Mouse (Mus musculus) MEL (cell line): ENCODE data around the gene Rtel1. TPM values are rescaled to one million over a fixed set of nuclear protein-coding genes. Genes with fewer than 3 reads are reported as not detected.

Source experiments
- DNase-seq: peaks from one replicate; pipeline ENCODE4 v3.0.0; 2011; ENCODE audit warnings: low read depth, low spot score
- H3K27ac ChIP-seq: 2 replicates; pipeline ENCODE4 v1.5.1; 2012; ENCODE audit warnings: low read depth, mild to moderate bottlenecking, control low read depth, low read length, moderate library complexity; ENCODE audit not compliant: control insufficient read depth
- H3K27me3 ChIP-seq, 2 experiments: fragments of 150-350 bp in 1 of 2; sonication (generic) in 1 of 2; 2 replicates each; pipeline ENCODE4 v1.6.1; 2012; ENCODE audit warnings: low read length in 2 of 2, mild to moderate bottlenecking in 2 of 2, improper control_type of control experiment in 1 of 2, moderate library complexity in 1 of 2; ENCODE audit not compliant: insufficient read depth in 2 of 2, control insufficient read depth in 1 of 2
- H3K36me3 ChIP-seq, 2 experiments: 2 replicates each; pipeline ENCODE4 v1.6.1; 2012 to 2014; ENCODE audit warnings: low read length in 2 of 2, improper control_type of control experiment in 1 of 2, inconsistent platforms in 1 of 2, mild to moderate bottlenecking in 1 of 2; ENCODE audit not compliant: insufficient read depth in 2 of 2, control insufficient read depth in 1 of 2
- H3K4me1 ChIP-seq, 2 experiments: fragments of 150-350 bp in 1 of 2; sonication (generic) in 1 of 2; 2 replicates each; pipeline ENCODE4 v1.6.1; 2012; ENCODE audit warnings: low read length in 2 of 2, improper control_type of control experiment in 1 of 2, mild to moderate bottlenecking in 1 of 2; ENCODE audit not compliant: insufficient read depth in 2 of 2, control insufficient read depth in 1 of 2
- H3K4me3 ChIP-seq, 2 experiments: fragments of 150-350 bp in 1 of 2; sonication (generic) in 1 of 2; 2 replicates each; pipeline ENCODE4 v1.5.1; 2012; ENCODE audit warnings: low read depth in 2 of 2, low read length in 2 of 2, mild to moderate bottlenecking in 2 of 2, moderate library complexity in 2 of 2, control low read depth in 1 of 2, improper control_type of control experiment in 1 of 2; ENCODE audit not compliant: control insufficient read depth in 1 of 2, insufficient read depth in 1 of 2
- H3K79me2 ChIP-seq: 2 replicates; pipeline ENCODE4 v1.6.1; 2012; ENCODE audit warnings: mild to moderate bottlenecking, low read length, moderate library complexity; ENCODE audit not compliant: control insufficient read depth, poor library complexity, insufficient read depth
- H3K9ac ChIP-seq: 2 replicates; pipeline ENCODE4 v1.6.1; 2012; ENCODE audit warnings: low read depth, mild to moderate bottlenecking, control low read depth, low read length, moderate library complexity; ENCODE audit not compliant: control insufficient read depth, poor library complexity, severe bottlenecking
- H3K9me3 ChIP-seq: fragments of 150-350 bp; sonication (generic); replicated peaks from 2 replicates; pipeline ENCODE4 v1.6.1; 2012; ENCODE audit warnings: mild to moderate bottlenecking, low read length, improper control_type of control experiment, moderate library complexity; ENCODE audit not compliant: insufficient read depth
- BHLHE40 ChIP-seq: IDR thresholded peaks from 2 replicates; pipeline ENCODE4 v1.6.1; 2012; ENCODE audit warnings: low read depth, mild to moderate bottlenecking, inconsistent platforms, low read length, improper control_type of control experiment, borderline replicate concordance
- E2F4 ChIP-seq: IDR thresholded peaks from 2 replicates; pipeline ENCODE4 v1.6.1; 2011; ENCODE audit warnings: low read depth, low read length, improper control_type of control experiment, borderline replicate concordance
- ELF1 ChIP-seq: IDR thresholded peaks from 2 replicates; pipeline ENCODE4 v1.6.1; 2014; ENCODE audit warnings: low read depth, mild to moderate bottlenecking, inconsistent platforms, low read length, improper control_type of control experiment, moderate library complexity
- EP300 ChIP-seq, 2 experiments: IDR thresholded peaks; 2 replicates each; pipeline ENCODE4 v1.6.1; 2011; ENCODE audit warnings: improper control_type of control experiment in 2 of 2, low read length in 2 of 2, low read depth in 1 of 2, mild to moderate bottlenecking in 1 of 2
- GABPA ChIP-seq: IDR thresholded peaks from 2 replicates; pipeline ENCODE4 v1.6.1; 2012; ENCODE audit warnings: low read depth, mild to moderate bottlenecking, inconsistent platforms, low read length, improper control_type of control experiment, moderate library complexity
- GATA1 ChIP-seq: IDR thresholded peaks from 2 replicates; pipeline ENCODE4 v1.6.1; 2011; ENCODE audit warnings: low read depth, low read length, improper control_type of control experiment
- HCFC1 ChIP-seq: IDR thresholded peaks from 2 replicates; pipeline ENCODE4 v1.6.1; 2012; ENCODE audit warnings: low read depth, mild to moderate bottlenecking, inconsistent platforms, low read length, improper control_type of control experiment, moderate library complexity
- JUND ChIP-seq: IDR thresholded peaks from 2 replicates; pipeline ENCODE4 v1.6.1; 2011; ENCODE audit warnings: low read depth, mild to moderate bottlenecking, improper control_type of control experiment, low read length
- KAT2A ChIP-seq: conservative IDR thresholded peaks from 2 replicates; pipeline ENCODE4 v1.6.1; 2012; ENCODE audit warnings: low read depth, low read length, improper control_type of control experiment, inconsistent platforms
- MAFK ChIP-seq: IDR thresholded peaks from 2 replicates; pipeline ENCODE4 v1.6.1; 2011; ENCODE audit warnings: low read depth, mild to moderate bottlenecking, low read length, improper control_type of control experiment, borderline replicate concordance
- MAX ChIP-seq: IDR thresholded peaks from 2 replicates; pipeline ENCODE4 v1.6.1; 2011; ENCODE audit warnings: low read length, improper control_type of control experiment
- MAZ ChIP-seq: IDR thresholded peaks from 2 replicates; pipeline ENCODE4 v1.6.1; 2012; ENCODE audit warnings: low read depth, mild to moderate bottlenecking, inconsistent platforms, low read length, improper control_type of control experiment
- MEF2A ChIP-seq: IDR thresholded peaks from 2 replicates; pipeline ENCODE4 v1.6.1; 2014; ENCODE audit warnings: low read depth, mild to moderate bottlenecking, inconsistent platforms, low read length, improper control_type of control experiment; ENCODE audit not compliant: poor library complexity, insufficient replicate concordance, severe bottlenecking; ENCODE audit errors: extremely low read depth
- MXI1 ChIP-seq: IDR thresholded peaks from 2 replicates; pipeline ENCODE4 v1.6.1; 2011; ENCODE audit warnings: mild to moderate bottlenecking, low read depth, low read length, improper control_type of control experiment
- MYB ChIP-seq: IDR thresholded peaks from 2 replicates; pipeline ENCODE4 v1.6.1; 2011; ENCODE audit warnings: mild to moderate bottlenecking, low read depth, low read length, improper control_type of control experiment
- MYC ChIP-seq: IDR thresholded peaks from 2 replicates; pipeline ENCODE4 v1.6.1; 2011; ENCODE audit warnings: low read depth, mild to moderate bottlenecking, low read length, improper control_type of control experiment, moderate library complexity
- POLR2A ChIP-seq, 2 experiments: IDR thresholded peaks; 2 replicates each; pipeline ENCODE4 v1.6.1; 2011 to 2012; ENCODE audit warnings: low read length in 2 of 2, mild to moderate bottlenecking in 2 of 2, control low read depth in 1 of 2, improper control_type of control experiment in 1 of 2, low read depth in 1 of 2, moderate library complexity in 1 of 2; ENCODE audit not compliant: control insufficient read depth in 1 of 2, insufficient read depth in 1 of 2, poor library complexity in 1 of 2
- RAD21 ChIP-seq: IDR thresholded peaks from 2 replicates; pipeline ENCODE4 v1.6.1; 2011; ENCODE audit warnings: mild to moderate bottlenecking, low read depth, low read length, improper control_type of control experiment
- RCOR1 ChIP-seq: IDR thresholded peaks from 2 replicates; pipeline ENCODE4 v1.6.1; 2012; ENCODE audit warnings: low read depth, mild to moderate bottlenecking, inconsistent platforms, low read length, improper control_type of control experiment
- SIN3A ChIP-seq: IDR thresholded peaks from 2 replicates; pipeline ENCODE4 v1.6.1; 2012; ENCODE audit warnings: low read length, improper control_type of control experiment, inconsistent platforms
- SMC3 ChIP-seq: IDR thresholded peaks from 2 replicates; pipeline ENCODE4 v1.6.1; 2011; ENCODE audit warnings: low read depth, low read length, improper control_type of control experiment
- TBP ChIP-seq: IDR thresholded peaks from 2 replicates; pipeline ENCODE4 v1.8.0; 2011; ENCODE audit warnings: low read depth, low read length, improper control_type of control experiment
- TCF12 ChIP-seq: IDR thresholded peaks from 2 replicates; pipeline ENCODE4 v1.6.1; 2014; ENCODE audit warnings: low read depth, mild to moderate bottlenecking, inconsistent platforms, low read length, improper control_type of control experiment, moderate library complexity
- USF2 ChIP-seq, 2 experiments: IDR thresholded peaks; 2 replicates each; pipeline ENCODE4 v1.6.1; 2011 to 2012; ENCODE audit warnings: improper control_type of control experiment in 2 of 2, low read length in 2 of 2, borderline replicate concordance in 1 of 2, inconsistent platforms in 1 of 2, low read depth in 1 of 2, mild to moderate bottlenecking in 1 of 2; ENCODE audit not compliant: insufficient read depth in 1 of 2
- ZC3H11A ChIP-seq: IDR thresholded peaks from 2 replicates; pipeline ENCODE4 v1.6.1; 2012; ENCODE audit warnings: low read depth, mild to moderate bottlenecking, inconsistent platforms, low read length, improper control_type of control experiment
- ZMIZ1 ChIP-seq: IDR thresholded peaks from 2 replicates; pipeline ENCODE4 v1.6.1; 2012; ENCODE audit warnings: low read depth, mild to moderate bottlenecking, inconsistent platforms, low read length, improper control_type of control experiment, moderate library complexity
- ZNF384 ChIP-seq: IDR thresholded peaks from 2 replicates; pipeline ENCODE4 v1.6.1; 2012; ENCODE audit warnings: low read depth, mild to moderate bottlenecking, inconsistent platforms, low read length, improper control_type of control experiment
- polyA plus RNA-seq, 2 experiments: library from polyadenylated mRNA; stranded (reverse) in 1 of 2; unstranded in 1 of 2; fragments of >175 nt in 1 of 2; fragments of >200 nt in 1 of 2; gene quantifications; 2 replicates each; pipeline versions ENCODE4 v1.2.1 to v1.2.4; 2012; ENCODE audit warnings: low replicate concordance in 2 of 2, low read depth in 1 of 2; ENCODE audit not compliant: insufficient read length in 2 of 2, insufficient read depth in 1 of 2, missing spikeins in 1 of 2
- total RNA-seq: library from RNA; depleted of rRNA; stranded (reverse); fragments of 300-350 nt; gene quantifications from 2 replicates; pipeline ENCODE4 v1.2.3, GENCODE M21; 2012

The Rtel1 gene
- total and polyA plus RNA-seq, 3 experiments, result 54.2 to 87.0 TPM; not detected in 1

DNA sequence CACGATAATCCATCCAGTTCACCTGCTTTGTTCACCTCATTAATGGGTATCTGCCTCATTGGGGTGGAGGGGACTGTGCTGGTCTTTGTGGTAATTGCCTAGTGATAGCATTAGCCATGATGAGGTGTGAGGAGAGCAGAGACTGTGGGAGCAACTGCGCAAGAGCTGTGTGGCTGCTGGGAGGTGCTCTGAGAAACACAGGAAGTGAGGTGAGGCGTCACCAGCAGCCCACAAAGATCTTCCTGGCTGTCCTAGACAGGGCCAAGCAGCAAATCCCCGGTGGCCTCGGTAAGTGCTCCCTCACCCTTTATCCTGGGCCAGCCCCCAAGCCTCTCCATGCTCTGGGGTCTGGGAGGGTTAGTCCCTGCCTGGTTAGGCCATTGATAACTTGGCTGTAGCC is 61.6 kb downstream of the Rtel1 start:
- H3K4me3 ChIP-seq, result no peak overlapping the region
- TF ChIP-seq TBP (no peak), MAX (no peak), EP300 (IDR thresholded peaks at IDR 0.05; ENCODE audit: low read depth in 1 of 2, low read length in 2 of 2) (no peak), BHLHE40 (no peak), SIN3A (no peak), MYB (no peak), E2F4 (no peak), RAD21 (no peak), RCOR1 (no peak), MAZ (no peak), POLR2A (IDR thresholded peaks at IDR 0.05; ENCODE audit: control insufficient read depth in 1 of 2, insufficient read depth in 1 of 2, low read depth in 1 of 2, low read length in 2 of 2, poor library complexity in 1 of 2) (no peak), JUND (no peak), ZC3H11A (no peak), GATA1 (no peak), USF2 (IDR thresholded peaks at IDR 0.05; ENCODE audit: borderline replicate concordance in 1 of 2, insufficient read depth in 1 of 2, low read depth in 1 of 2, low read length in 2 of 2) (no peak)
- no peak overlapping the region for H3K27ac ChIP-seq
- H3K27me3 ChIP-seq, result no peaks in the 10 kb centered on the region
- H3K9ac ChIP-seq, result no peak overlapping the region
- DNase-seq, result no peak
- H3K36me3 ChIP-seq, result peaks cover 2 to 9% of the 10 kb centered on the region in 2 experiments; a peak in 3 of 4 replicates
- H3K9me3 ChIP-seq, result no peaks in the 10 kb centered on the region
- no peaks in the 10 kb centered on the region for H3K4me1 ChIP-seq
- peaks cover 6% of the 10 kb centered on the region for H3K79me2 ChIP-seq

DNA sequence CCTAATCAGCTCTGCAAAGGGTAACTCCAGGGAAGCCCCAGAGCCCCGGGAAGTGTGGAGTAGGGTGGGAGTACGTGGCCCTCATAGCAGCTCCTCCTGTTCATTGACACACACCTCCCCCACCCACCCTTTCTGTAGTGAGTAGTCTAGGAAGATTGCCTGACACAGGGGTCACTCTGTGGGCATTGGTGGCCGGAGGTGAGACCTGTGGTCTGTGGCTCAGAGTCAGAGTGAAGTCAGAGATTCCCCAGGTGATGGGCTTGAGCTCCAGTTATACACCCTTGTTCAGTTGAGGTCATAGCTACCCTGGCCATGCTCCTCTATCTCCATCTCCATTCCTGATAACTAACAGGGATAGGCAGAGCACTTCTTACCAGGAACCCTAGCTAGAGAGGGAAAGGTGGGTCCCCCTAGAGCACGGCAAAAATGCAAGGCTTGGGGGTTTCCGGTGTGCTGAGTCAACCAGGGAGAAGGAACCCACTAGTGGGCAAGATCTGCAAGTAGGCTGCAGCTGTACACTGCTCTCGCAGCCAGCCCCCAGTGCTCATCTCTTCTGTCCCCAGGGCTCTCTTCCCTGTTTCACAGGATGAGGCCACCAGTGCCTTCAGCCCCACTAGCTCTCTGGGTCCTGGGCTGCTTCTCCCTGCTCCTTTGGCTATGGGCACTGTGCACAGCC is 62.2 kb downstream of the Rtel1 start:
- no peak for DNase-seq
- no peak overlapping the region for H3K27ac ChIP-seq
- H3K9me3 ChIP-seq, result no peaks in the 10 kb centered on the region
- no peak overlapping the region for H3K4me3 ChIP-seq
- peaks cover 3% of the 10 kb centered on the region for H3K79me2 ChIP-seq
- no peak for TF ChIP-seq TCF12
- TF ChIP-seq MYB, result no peak
- no peak for TF ChIP-seq ZNF384
- no peak for TF ChIP-seq KAT2A
- TF ChIP-seq EP300 (IDR thresholded peaks at IDR 0.05; ENCODE audit: low read depth in 1 of 2, low read length in 2 of 2), result no peak
- no peak for TF ChIP-seq GABPA
- TF ChIP-seq ELF1, result no peak
- TF ChIP-seq GATA1, result no peak
- TF ChIP-seq USF2 (IDR thresholded peaks at IDR 0.05; ENCODE audit: borderline replicate concordance in 1 of 2, insufficient read depth in 1 of 2, low read depth in 1 of 2, low read length in 2 of 2), result no peak
- no peak for TF ChIP-seq MAFK
- TF ChIP-seq MYC, result no peak
- no peak for TF ChIP-seq SIN3A
- no peak for TF ChIP-seq MAZ
- no peak for TF ChIP-seq MXI1
- TF ChIP-seq SMC3, result no peak
- TF ChIP-seq ZMIZ1, result no peak
- no peak for TF ChIP-seq MEF2A
- no peak for TF ChIP-seq HCFC1
- no peaks in the 10 kb centered on the region for H3K27me3 ChIP-seq
- no peak overlapping the region for H3K9ac ChIP-seq
- no peaks in the 10 kb centered on the region for H3K4me1 ChIP-seq
- peaks cover under 1 to 9% of the 10 kb centered on the region in 2 experiments; a peak in 3 of 4 replicates for H3K36me3 ChIP-seq
